Mouse (Mus musculus): ENCODE data around the gene Enah.

GRCm38 (mm10) chr1:181948191-181948590, 71.6 kb downstream of the Enah start:
- no peak for TF ChIP-seq POLR2A (IDR thresholded peaks at IDR 0.05; ENCODE audit: extremely low read depth, insufficient read depth, low read length)
- no peak for TF ChIP-seq CTCF (IDR thresholded peaks at IDR 0.05; ENCODE audit: low read depth, low read length)
